Mouse (Mus musculus) thymus, adult 2 months (tissue): ENCODE results near the gene Acyp1.

Source experiments
- CTCF ChIP-seq: fragments of 200-500 bp; IDR thresholded peaks from 2 replicates; pipeline ENCODE4 v1.5.1; 2012; ENCODE audit warnings: mild to moderate bottlenecking, control low read depth, low read length, moderate library complexity, borderline replicate concordance; ENCODE audit not compliant: control insufficient read depth, poor library complexity, insufficient read depth; ENCODE audit errors: extremely low read depth
- POLR2A ChIP-seq: fragments of 200-500 bp; IDR thresholded peaks from 2 replicates; pipeline ENCODE4 v1.6.1; 2012; ENCODE audit warnings: mild to moderate bottlenecking, low read length, control low read depth, moderate library complexity; ENCODE audit not compliant: control insufficient read depth, poor library complexity, insufficient read depth; ENCODE audit errors: extremely low read depth

GRCm38 (mm10) chr12:85270319-85270718 is 17.9 kb downstream of the Acyp1 start, which contains the start of gene Mlh3:
- TF ChIP-seq CTCF (peak; percentile 78), POLR2A (peak; percentile 78)
